Mouse (Mus musculus) monocyte, adult 2 months (primary cell): Measurements from ENCODE around the gene Mpped2.

Experiments
- DNase-seq, 2 experiments: peaks; one replicate each; pipeline ENCODE4 v3.0.0; 2022; ENCODE audit warnings: low spot score in 2 of 2, low read depth in 1 of 2

Gene Mpped2

GRCm38 (mm10) chr2:106796246-106796645 is 103.2 kb downstream of the Mpped2 start:
- DNase-seq: no peak

GRCm38 (mm10) chr2:106797855-106798254 is 104.8 kb downstream of the Mpped2 start:
- no peak for DNase-seq

GRCm38 (mm10) chr2:106798824-106799223 is 105.8 kb downstream of the Mpped2 start:
- DNase-seq: no peak

- no peak for DNase-seq
Measured at GRCm38 (mm10) chr2:106815898-106816297, 122.8 kb downstream of the Mpped2 start.

GRCm38 (mm10) chr2:106821292-106821691 is 128.2 kb downstream of the Mpped2 start:
- no peak for DNase-seq

GRCm38 (mm10) chr2:106821883-106822282 is 128.8 kb downstream of the Mpped2 start:
- DNase-seq: no peak

- DNase-seq: no peak
Measured at GRCm38 (mm10) chr2:106822540-106822939, 129.5 kb downstream of the Mpped2 start.

- DNase-seq: no peak
Measured at GRCm38 (mm10) chr2:106825461-106825860, 132.4 kb downstream of the Mpped2 start.

GRCm38 (mm10) chr2:106826023-106826422 is 133.0 kb downstream of the Mpped2 start:
- DNase-seq: no peak

GRCm38 (mm10) chr2:106826806-106827205 is 133.7 kb downstream of the Mpped2 start:
- no peak for DNase-seq

GRCm38 (mm10) chr2:106828573-106829310 is 135.7 kb downstream of the Mpped2 start:
- no peak for DNase-seq

- no peak for DNase-seq
Measured at GRCm38 (mm10) chr2:106829420-106829819, 136.4 kb downstream of the Mpped2 start.

GRCm38 (mm10) chr2:106832577-106832976 is 139.5 kb downstream of the Mpped2 start:
- no peak for DNase-seq

GRCm38 (mm10) chr2:106833212-106833611 is 140.1 kb downstream of the Mpped2 start:
- DNase-seq: no peak

- DNase-seq: no peak
Measured at GRCm38 (mm10) chr2:106835321-106835720, 142.3 kb downstream of the Mpped2 start.

GRCm38 (mm10) chr2:106837241-106837640 is 144.2 kb downstream of the Mpped2 start:
- DNase-seq: no peak

- DNase-seq: no peak
Measured at GRCm38 (mm10) chr2:106844147-106844546, 151.1 kb downstream of the Mpped2 start.

GRCm38 (mm10) chr2:106844766-106845678 is 152.0 kb downstream of the Mpped2 start:
- no peak for DNase-seq

- DNase-seq: no peak
Measured at GRCm38 (mm10) chr2:106846511-106846910, 153.4 kb downstream of the Mpped2 start.

GRCm38 (mm10) chr2:106849389-106849788 is 156.3 kb downstream of the Mpped2 start:
- DNase-seq: no peak

GRCm38 (mm10) chr2:106851515-106851914 is 158.4 kb downstream of the Mpped2 start:
- no peak for DNase-seq

GRCm38 (mm10) chr2:106854213-106854612 is 161.1 kb downstream of the Mpped2 start:
- no peak for DNase-seq
